Mouse (Mus musculus) myocyte (in vitro differentiated cells): ENCODE results near the gene Rrn3.

Experiments
- E2F4 ChIP-seq: IDR thresholded peaks from one replicate; pipeline ENCODE4 v1.6.1; 2011; ENCODE audit warnings: mild to moderate bottlenecking, control low read depth, moderate library complexity; ENCODE audit not compliant: insufficient read depth
- MAX ChIP-seq: IDR thresholded peaks from one replicate; pipeline ENCODE4 v1.6.1; 2011; ENCODE audit warnings: low read depth, mild to moderate bottlenecking, control low read depth
- MYOG ChIP-seq, 3 experiments: IDR thresholded peaks; one replicate each; pipeline ENCODE4 v1.6.1; 2011; ENCODE audit warnings: control low read depth in 2 of 3, low read depth in 2 of 3, mild to moderate bottlenecking in 2 of 3; ENCODE audit not compliant: insufficient read length in 2 of 3, control insufficient read depth in 1 of 3, insufficient read depth in 1 of 3
- POLR2A ChIP-seq: IDR thresholded peaks from one replicate; pipeline ENCODE4 v1.6.1; 2011; ENCODE audit warnings: low read depth, mild to moderate bottlenecking, control low read depth, moderate library complexity; ENCODE audit not compliant: insufficient read length
- POLR2AphosphoS2 ChIP-seq: IDR thresholded peaks from one replicate; pipeline ENCODE4 v1.6.1; 2011; ENCODE audit warnings: low read depth, control low read depth; ENCODE audit not compliant: insufficient read length
- REST ChIP-seq: IDR thresholded peaks from one replicate; pipeline ENCODE4 v1.6.1; 2011; ENCODE audit warnings: mild to moderate bottlenecking, control low read depth, moderate library complexity; ENCODE audit not compliant: insufficient read depth, insufficient read length
- TCF12 ChIP-seq: IDR thresholded peaks from one replicate; pipeline ENCODE4 v1.6.1; 2011; ENCODE audit warnings: mild to moderate bottlenecking, control low read depth; ENCODE audit not compliant: poor library complexity, insufficient read depth, severe bottlenecking
- TCF3 ChIP-seq: IDR thresholded peaks from one replicate; pipeline ENCODE4 v1.6.1; 2011; ENCODE audit warnings: low read depth, control low read depth; ENCODE audit not compliant: insufficient read length
- USF1 ChIP-seq: IDR thresholded peaks from one replicate; pipeline ENCODE4 v1.6.1; 2011; ENCODE audit warnings: low read depth, mild to moderate bottlenecking, control low read depth, moderate library complexity

GRCm38 (mm10) chr16:13748124-13748523, 32.4 kb upstream of the Rrn3 start:
- TF ChIP-seq REST: no peak
- TF ChIP-seq TCF3: no peak
- TF ChIP-seq E2F4: no peak
- TF ChIP-seq TCF12: no peak
- no peak for TF ChIP-seq MAX
- TF ChIP-seq POLR2A: no peak
- no peak for TF ChIP-seq MYOG (IDR thresholded peaks at IDR 0.05; ENCODE audit: control insufficient read depth in 1 of 3, insufficient read depth in 1 of 3, insufficient read length in 2 of 3, low read depth in 2 of 3)
- TF ChIP-seq USF1: no peak
- no peak for TF ChIP-seq POLR2AphosphoS2
